Mouse (Mus musculus) gastrocnemius, adult 2 months (tissue): ENCODE measurements around the gene Mllt10. TPM values are rescaled to one million over a fixed set of nuclear protein-coding genes. Genes with fewer than 3 reads are reported as not detected.
"Not testable (repeated sequence)": the region's sequence is repeated elsewhere in the genome, so short reads cannot be mapped to it uniquely, and the experiment has no call there.

Experiments
- DNase-seq: peaks from one replicate; pipeline ENCODE4 v3.0.0; 2022
- H3K27ac ChIP-seq: fragments of 200-600 bp; 2 replicates; pipeline ENCODE4 v1.8.1; 2022; ENCODE audit warnings: mild to moderate bottlenecking
- H3K4me3 ChIP-seq: fragments of 200-600 bp; 2 replicates; pipeline ENCODE4 v1.8.1; 2022; ENCODE audit warnings: mild to moderate bottlenecking, moderate library complexity
- CTCF ChIP-seq: fragments of 200-600 bp; IDR thresholded peaks from 2 replicates; pipeline ENCODE4 v1.8.1; 2022; ENCODE audit warnings: antibody characterized with exemption, mild to moderate bottlenecking, moderate library complexity
- intact Hi-C: fragments of 180-260 bp; cut with DNase I; formaldehyde crosslinking; loops from one replicate; pipeline ENCODE4 v1.15.1; 2025
- total RNA-seq, 2 experiments: library from RNA; stranded (reverse); gene quantifications; 2 replicates each; pipeline ENCODE4 v1.2.3; 2021

Mllt10 gene
- total RNA-seq, 2 experiments from 2014 or later: 24.0 to 24.1 TPM

DNA sequence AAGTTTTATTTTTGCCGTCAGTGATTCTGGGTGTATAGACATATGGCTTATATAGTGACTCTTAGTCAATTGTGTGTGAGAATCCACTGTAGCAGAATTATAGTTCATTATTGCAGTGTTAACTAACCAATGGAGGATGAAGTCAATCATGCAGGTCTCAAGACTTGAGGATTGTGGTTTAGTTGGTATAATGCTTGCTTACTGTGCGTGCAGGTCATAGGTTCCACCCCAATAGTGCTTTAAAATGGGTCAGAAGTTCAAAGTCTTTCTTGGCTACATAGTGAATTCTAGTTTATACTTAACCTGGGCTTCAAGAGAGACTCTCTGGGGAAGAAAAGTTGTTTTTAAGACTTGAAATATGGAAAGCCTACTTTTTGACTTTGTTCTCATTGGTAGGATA lies 16.9 kb downstream of the Mllt10 start:
- TF ChIP-seq CTCF: no peak
- Histone ChIP-seq H3K27ac (no peak overlapping the region), H3K4me3 (no peak overlapping the region)
- no peak for DNase-seq
- intact Hi-C loops: no loop called here

DNA sequence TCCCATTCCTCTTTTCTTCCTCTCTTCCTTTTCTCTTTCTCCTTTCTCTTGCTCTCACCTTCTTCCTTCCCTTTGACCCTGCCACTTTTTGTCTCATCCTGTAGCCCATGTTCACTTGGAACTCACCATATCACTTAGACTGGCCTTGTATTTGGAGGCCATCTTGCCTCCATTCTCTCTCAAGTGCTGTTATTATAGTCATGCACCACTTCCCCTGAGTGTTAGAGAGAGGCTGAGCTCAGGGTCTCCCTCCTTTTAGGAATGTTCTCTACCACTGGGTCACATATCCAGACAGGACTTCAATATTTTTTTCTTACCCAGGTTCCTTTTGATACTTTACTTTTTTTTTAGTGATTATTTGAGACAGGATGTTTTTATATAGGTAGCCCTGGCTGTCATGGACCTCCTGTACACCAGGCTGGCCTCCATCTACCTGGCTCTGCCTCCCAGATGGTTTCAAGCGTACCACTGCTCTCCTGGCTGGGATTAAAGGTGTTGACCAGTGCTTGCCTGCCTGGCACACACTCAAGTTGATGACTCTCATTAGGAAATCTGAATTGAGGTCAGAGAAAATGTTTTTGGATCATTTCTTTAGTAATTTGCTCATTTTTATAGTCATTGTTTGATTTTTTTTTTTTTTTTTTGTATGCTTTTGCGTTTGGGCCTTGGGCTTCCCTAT lies 25.3 kb downstream of the Mllt10 start:
- no peak for TF ChIP-seq CTCF
- H3K27ac ChIP-seq: no peak overlapping the region
- no peak overlapping the region for H3K4me3 ChIP-seq
- no peak for DNase-seq
- intact Hi-C loops: no loop called here

GRCm38 (mm10) chr2:18087695-18088094 lies 32.7 kb downstream of the Mllt10 start:
- DNase-seq, H3K27ac ChIP-seq, intact Hi-C loops, H3K4me3 ChIP-seq: not testable (repeated sequence)

DNA sequence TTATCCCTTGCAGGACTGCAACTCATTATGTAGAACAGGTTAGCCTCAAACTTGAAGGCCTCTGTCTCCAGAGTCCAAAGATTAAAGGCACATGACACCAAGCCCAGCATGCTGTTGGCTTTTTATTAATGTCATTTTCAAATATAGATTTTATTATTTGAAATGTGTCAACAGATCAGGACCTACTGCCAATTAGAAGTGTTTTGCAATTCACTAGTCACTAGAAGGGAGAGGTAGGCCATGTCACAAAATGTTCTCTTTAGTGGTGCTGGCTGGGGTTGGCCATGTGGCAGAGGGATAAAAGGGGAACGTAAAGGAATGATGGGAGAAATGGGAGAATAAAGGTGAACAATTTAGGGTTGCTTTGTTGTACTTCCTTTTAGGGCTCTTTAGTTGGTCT lies 38.8 kb downstream of the Mllt10 start:
- peak overlapping the region; percentile 36 for H3K27ac ChIP-seq
- TF ChIP-seq CTCF: no peak
- peak; percentile 28 for DNase-seq

DNA sequence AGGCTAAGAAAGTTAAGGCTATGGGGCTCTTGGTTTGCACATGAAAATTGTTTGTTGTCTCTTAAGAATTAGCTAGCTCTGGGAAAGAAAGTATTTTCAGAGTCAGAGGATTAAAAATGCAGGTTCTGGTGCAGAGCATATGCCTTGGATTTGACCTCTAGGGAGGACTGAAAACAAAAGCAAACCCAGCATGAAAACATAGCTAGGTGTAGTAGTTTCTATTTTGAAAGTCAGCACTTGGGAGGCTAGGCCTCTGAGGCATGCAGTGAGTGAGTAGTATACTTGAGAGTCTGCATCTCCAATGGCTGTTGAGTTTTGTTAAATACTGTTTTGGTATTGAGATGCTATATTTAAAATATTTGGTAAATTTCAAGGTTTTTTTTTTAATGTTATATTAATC lies 39.3 kb downstream of the Mllt10 start:
- H3K4me3 ChIP-seq: no peak overlapping the region
- H3K27ac ChIP-seq: peak overlapping the region; percentile 36
- intact Hi-C loops: no loop called here
- TF ChIP-seq CTCF: no peak
- DNase-seq: no peak

More for the DNA sequence above, 38.8 kb downstream of the Mllt10 start:
- intact Hi-C loops: no loop called here
- no peak overlapping the region for H3K4me3 ChIP-seq

DNA sequence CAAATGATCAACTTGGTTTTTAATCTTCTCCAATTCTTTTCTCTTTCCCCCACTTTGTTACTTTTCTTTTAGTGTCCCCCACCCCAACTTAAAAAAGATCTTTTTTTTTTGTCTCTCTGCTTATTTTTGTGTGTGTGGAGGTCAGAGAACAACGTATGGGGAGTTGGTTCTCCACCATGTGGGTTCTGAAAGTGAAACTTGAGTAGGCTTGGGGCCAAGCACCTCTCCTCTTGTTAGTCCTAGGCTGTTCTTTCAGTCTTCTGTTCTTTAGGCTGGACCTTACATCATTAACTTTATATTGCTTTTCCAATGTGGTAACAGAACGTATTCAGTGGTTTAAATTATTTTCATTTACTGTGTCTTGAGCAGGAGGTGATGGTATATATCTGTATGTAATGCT lies 40.8 kb downstream of the Mllt10 start:
- DNase-seq: no peak
- H3K27ac ChIP-seq: no peak overlapping the region
- no peak for TF ChIP-seq CTCF
- H3K4me3 ChIP-seq: no peak overlapping the region
- intact Hi-C loops: no loop called here

GRCm38 (mm10) chr2:18100914-18101313 lies 45.9 kb downstream of the Mllt10 start:
- intact Hi-C loops: no loop called here
- peak; percentile 38; the same call in 1 of the 2 replicates for TF ChIP-seq CTCF
- H3K27ac ChIP-seq: no peak overlapping the region
- H3K4me3 ChIP-seq: no peak overlapping the region
- no peak for DNase-seq

GRCm38 (mm10) chr2:18107561-18107960 lies 52.5 kb downstream of the Mllt10 start:
- Histone ChIP-seq H3K4me3 (no peak overlapping the region), H3K27ac (no peak overlapping the region)
- no peak for DNase-seq
- intact Hi-C loops: no loop called here
- no peak for TF ChIP-seq CTCF

DNA sequence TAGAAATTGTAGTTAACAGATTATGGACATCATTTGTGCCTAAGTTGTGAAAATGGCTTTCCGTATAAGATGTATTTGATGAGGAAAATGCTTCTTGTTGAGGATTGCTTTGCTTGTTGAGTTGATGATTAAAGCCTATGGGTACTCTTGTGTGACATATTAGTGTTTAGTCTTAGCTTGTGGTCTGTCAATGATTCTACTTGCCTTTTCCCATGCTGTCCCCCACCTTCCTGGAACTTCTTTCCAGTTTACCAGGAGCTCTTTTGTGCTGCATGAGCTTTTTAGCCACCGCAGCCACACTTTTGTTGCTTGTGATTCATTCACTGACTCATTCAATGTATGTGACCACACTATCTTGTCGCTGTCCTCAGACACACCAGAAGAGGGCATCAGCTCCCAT lies 53.2 kb downstream of the Mllt10 start:
- H3K27ac ChIP-seq: no peak overlapping the region
- no peak for DNase-seq
- TF ChIP-seq CTCF: no peak
- no peak overlapping the region for H3K4me3 ChIP-seq
- intact Hi-C loops: no loop called here

DNA sequence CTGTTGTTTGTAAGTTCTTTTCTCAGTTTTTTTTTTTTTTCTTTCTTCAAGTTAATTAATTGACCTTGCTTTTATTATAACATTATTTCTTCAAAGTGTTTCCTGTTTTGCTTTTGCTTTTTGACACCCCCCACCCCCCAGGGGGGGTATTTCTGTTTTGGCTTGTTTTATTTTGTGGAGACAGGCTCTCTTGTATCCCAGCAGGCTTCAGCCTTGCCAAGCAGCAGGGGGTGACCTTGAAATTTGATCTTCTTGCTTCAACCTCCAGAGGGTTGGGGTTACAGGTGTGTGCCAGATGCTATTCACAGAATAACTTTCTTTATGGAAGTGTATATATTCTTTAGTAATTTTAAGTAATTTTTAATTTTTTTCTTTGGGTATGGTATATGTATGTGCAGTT lies 56.4 kb downstream of the Mllt10 start:
- H3K4me3 ChIP-seq: no peak overlapping the region
- H3K27ac ChIP-seq: peak overlapping the region; percentile 40; the same call in 1 of the 2 replicates
- intact Hi-C loops: no loop called here
- TF ChIP-seq CTCF: no peak
- peak; percentile 48 for DNase-seq

GRCm38 (mm10) chr2:18116432-18116831 lies 61.4 kb downstream of the Mllt10 start:
- no peak overlapping the region for H3K27ac ChIP-seq
- no peak for DNase-seq
- TF ChIP-seq CTCF: no peak
- intact Hi-C loops: no loop called here
- H3K4me3 ChIP-seq: no peak overlapping the region

GRCm38 (mm10) chr2:18138131-18138530 lies 83.1 kb downstream of the Mllt10 start:
- no peak for TF ChIP-seq CTCF
- H3K4me3 ChIP-seq: no peak overlapping the region
- intact Hi-C loops: no loop called here
- DNase-seq: no peak
- H3K27ac ChIP-seq: no peak overlapping the region

GRCm38 (mm10) chr2:18139646-18140045 lies 84.6 kb downstream of the Mllt10 start:
- no peak for DNase-seq
- TF ChIP-seq CTCF: no peak
- no peak overlapping the region for H3K4me3 ChIP-seq
- intact Hi-C loops: no loop called here
- no peak overlapping the region for H3K27ac ChIP-seq

DNA sequence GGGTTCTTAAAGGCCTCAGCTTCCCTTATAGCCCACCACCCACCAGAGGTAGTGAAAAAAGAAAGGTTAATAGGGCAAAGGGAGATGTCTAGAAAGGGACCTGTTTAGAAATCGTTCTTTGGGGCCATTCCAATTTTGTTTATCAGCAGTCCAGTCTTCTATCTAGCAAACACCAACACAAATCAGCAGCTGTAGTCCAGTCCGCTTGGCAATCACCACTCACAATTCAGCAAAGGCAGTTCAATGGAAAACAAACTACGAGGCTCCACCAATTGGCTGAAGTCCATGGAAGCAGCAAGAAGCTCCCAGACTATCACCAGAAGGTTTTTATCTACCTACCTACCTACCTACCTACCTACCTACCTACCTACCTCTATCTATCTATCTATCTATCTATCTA lies 101.1 kb downstream of the Mllt10 start:
- no peak for TF ChIP-seq CTCF
- Histone ChIP-seq H3K4me3 (no peak overlapping the region), H3K27ac (no peak overlapping the region)
- DNase-seq: no peak
- intact Hi-C loops: no loop called here

- no peak overlapping the region for H3K4me3 ChIP-seq
- no peak for TF ChIP-seq CTCF
- intact Hi-C loops: no loop called here
Measured at GRCm38 (mm10) chr2:18159426-18159825, 104.4 kb downstream of the Mllt10 start.

More at GRCm38 (mm10) chr2:18159426-18159825, 104.4 kb downstream of the Mllt10 start:
- H3K27ac ChIP-seq: no peak overlapping the region
- DNase-seq: no peak
